Mouse (Mus musculus) hindbrain, embryonic 13.5 days (tissue): ENCODE measurements around the gene Ldha. TPM values are rescaled to one million over a fixed set of nuclear protein-coding genes. Genes with fewer than 3 reads are reported as not detected.

ENCODE experiments used
- ATAC-seq: fragments of 200-750 bp; cut with Nextera tagmentation; 2 replicates; pipeline ENCODE4 v1.8.0; 2017; ENCODE audit warnings: moderate TSS enrichment; ENCODE audit not compliant: low FRiP score
- H3K27ac ChIP-seq: fragments of 300-500 bp; sonication (generic); 2 replicates; pipeline ENCODE4 v1.5.1; 2015; ENCODE audit warnings: inconsistent platforms, mild to moderate bottlenecking, moderate library complexity
- H3K27me3 ChIP-seq: fragments of 300-500 bp; sonication (generic); 2 replicates; pipeline ENCODE4 v1.6.1; 2015; ENCODE audit warnings: mild to moderate bottlenecking, inconsistent platforms
- H3K36me3 ChIP-seq: fragments of 300-500 bp; sonication (generic); 2 replicates; pipeline ENCODE4 v1.6.1; 2015; ENCODE audit warnings: mild to moderate bottlenecking, inconsistent platforms
- H3K4me1 ChIP-seq: fragments of 300-500 bp; sonication (generic); replicated peaks from 2 replicates; pipeline ENCODE4 v1.6.1; 2015; ENCODE audit warnings: inconsistent platforms
- H3K4me2 ChIP-seq: fragments of 300-500 bp; sonication (generic); 2 replicates; pipeline ENCODE4 v1.6.1; 2015; ENCODE audit warnings: inconsistent platforms, mild to moderate bottlenecking, moderate library complexity
- H3K4me3 ChIP-seq: fragments of 300-500 bp; sonication (generic); 2 replicates; pipeline ENCODE4 v1.5.1; 2015; ENCODE audit warnings: mild to moderate bottlenecking, inconsistent platforms
- H3K9ac ChIP-seq: fragments of 300-500 bp; sonication (generic); 2 replicates; pipeline ENCODE4 v1.6.1; 2015; ENCODE audit warnings: mild to moderate bottlenecking, inconsistent platforms
- H3K9me3 ChIP-seq: fragments of 300-500 bp; sonication (generic); 2 replicates; pipeline ENCODE4 v1.6.1; 2016; ENCODE audit warnings: inconsistent platforms
- WGBS: fragments of 180-500 bp; shearing (Covaris S2); methylation state at CpG from one replicate; pipeline ENCODE4 v1.1.7; 2015; 5-methylcytosine and 5-hydroxymethylcytosine counted together
- polyA plus RNA-seq: library from polyadenylated mRNA; unstranded; fragments of >200 nt; fragmentation: Nextera tagmentation; extraction: Ambion mirVana; gene quantifications from 2 replicates; pipeline ENCODE4 v1.2.1, GENCODE M21; 2015

Ldha gene
- polyA plus RNA-seq, 1 experiment from 2014 or later: 535 TPM

DNA sequence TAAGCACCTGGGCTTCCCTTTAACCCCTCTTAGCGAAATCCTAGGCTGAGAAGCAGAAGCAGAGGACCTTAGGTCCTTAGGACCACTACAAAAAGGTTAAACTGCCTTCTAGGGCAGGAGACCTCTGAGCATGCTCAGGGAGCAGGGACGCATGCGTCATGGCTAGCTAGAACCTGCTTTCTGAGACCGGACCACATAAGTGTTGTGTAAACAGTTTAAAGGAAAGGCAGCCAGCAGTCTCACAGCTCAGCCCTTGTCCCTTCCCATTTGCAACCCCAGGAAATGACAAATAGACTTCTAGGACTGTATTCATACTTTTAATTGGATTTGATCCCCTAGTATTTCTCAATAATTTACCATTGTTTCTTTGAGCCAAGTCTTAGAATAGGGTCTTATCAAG lies 949 bp upstream of the Ldha start:
- no peak overlapping the region for H3K4me3 ChIP-seq
- H3K27me3 ChIP-seq: peaks cover 27% of the 10 kb centered on the region
- H3K36me3 ChIP-seq: no peaks in the 10 kb centered on the region
- 59% methylated on average over 4 of the region's 4 CpGs for WGBS
- no peak overlapping the region for H3K9ac ChIP-seq
- H3K9me3 ChIP-seq: no peaks in the 10 kb centered on the region
- peaks cover 29% of the 10 kb centered on the region for H3K4me1 ChIP-seq
- ATAC-seq: no peak
- H3K4me2 ChIP-seq: no peak overlapping the region
- no peak overlapping the region for H3K27ac ChIP-seq

DNA sequence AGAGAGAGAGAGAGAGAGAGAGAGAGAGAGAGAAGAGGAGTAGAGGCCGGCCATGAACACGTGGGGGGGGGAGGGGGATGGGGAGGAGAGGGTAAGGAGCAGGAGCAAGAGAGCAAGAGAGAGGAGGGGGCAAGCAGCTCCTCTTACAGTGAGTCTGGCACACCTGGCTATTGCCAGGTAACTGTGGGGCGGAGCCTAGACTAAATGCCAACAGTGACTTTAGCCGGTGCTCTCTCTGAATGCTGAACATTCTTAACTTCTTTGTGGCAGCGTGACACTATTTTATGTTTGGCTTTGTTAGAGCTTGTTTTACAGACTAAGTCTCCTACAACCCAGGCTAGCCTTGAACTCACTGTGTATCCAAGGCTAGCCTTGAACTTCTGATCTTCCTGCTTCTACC lies 1.0 kb downstream of the Ldha start:
- no peak overlapping the region for H3K4me3 ChIP-seq
- no peak overlapping the region for H3K9ac ChIP-seq

DNA sequence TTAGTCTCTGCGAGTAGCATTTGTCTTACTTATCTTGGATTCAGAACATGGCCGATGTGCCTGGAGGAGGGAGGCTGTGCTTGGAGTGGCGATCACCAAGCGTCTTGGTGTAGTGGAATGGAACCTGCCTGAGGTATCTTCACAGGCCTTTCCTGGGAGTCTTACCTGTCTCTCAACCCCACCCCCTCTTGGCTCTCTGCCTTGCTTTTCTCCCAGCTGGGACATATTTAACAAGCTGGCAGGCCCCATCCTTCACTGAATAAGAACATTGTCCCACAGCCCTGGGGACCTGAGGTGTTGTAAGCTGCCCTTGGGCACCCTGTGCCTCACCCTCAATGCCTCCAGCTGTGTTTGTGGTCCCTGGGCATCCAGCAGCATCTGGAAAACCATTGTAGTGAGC lies 2.3 kb downstream of the Ldha start:
- peaks cover 32% of the 10 kb centered on the region for H3K4me1 ChIP-seq

More for the DNA sequence above, 1.0 kb downstream of the Ldha start:
- Histone ChIP-seq H3K4me2 (no peak overlapping the region), H3K36me3 (no peaks in the 10 kb centered on the region), H3K27ac (no peak overlapping the region), H3K27me3 (peaks cover 27% of the 10 kb centered on the region), H3K9me3 (no peaks in the 10 kb centered on the region), H3K4me1 (peaks cover 38% of the 10 kb centered on the region)
- 34% methylated on average over 5 of the region's 5 CpGs for WGBS
- ATAC-seq: no peak

DNA sequence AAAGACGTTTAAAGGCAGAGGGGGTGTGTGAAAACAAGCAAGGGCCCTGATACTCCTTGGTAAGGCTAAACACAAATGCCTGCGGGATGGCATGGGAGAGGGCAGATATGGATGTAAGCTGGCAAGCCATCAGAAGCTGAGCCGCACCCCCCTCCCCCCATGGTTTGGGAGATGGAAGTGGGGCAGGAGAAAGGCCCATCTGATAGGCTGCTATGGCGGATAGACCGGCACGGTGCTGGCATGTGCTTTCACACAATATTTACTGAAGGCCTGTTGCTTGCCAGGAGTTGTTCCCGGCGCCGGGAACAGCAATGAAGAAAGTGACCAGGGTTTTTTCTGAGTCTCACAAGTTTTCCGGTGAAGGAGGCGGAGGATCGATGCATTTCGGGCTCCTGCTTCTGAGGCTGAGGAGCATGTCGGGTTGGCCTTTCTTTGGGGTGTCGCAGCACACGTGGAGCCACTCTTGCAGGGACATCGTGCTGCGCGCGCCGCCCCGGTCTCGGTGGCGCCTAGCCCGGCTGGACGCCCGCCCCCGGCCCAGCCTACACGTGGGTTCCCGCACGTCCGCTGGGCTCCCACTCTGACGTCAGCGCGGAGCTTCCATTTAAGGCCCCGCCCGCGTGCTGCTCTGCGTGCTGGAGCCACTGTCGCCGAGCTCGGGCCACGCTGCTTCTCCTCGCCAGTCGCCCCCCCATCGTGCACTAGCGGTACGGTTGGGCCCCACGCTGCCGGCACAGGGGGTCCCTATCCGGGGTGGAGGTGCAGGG lies 4.1 kb downstream of the Ldha start:
- under 1% methylated on average over 51 of the region's 51 CpGs for WGBS
- Histone ChIP-seq H3K27me3 (peaks cover 23% of the 10 kb centered on the region), H3K9ac (peak overlapping the region; percentile 87), H3K4me3 (peak overlapping the region; percentile 76), H3K36me3 (peaks cover 14% of the 10 kb centered on the region), H3K4me2 (peak overlapping the region; percentile 95), H3K27ac (peak overlapping the region; percentile 84), H3K4me1 (peaks cover 22% of the 10 kb centered on the region), H3K9me3 (no peaks in the 10 kb centered on the region)
- peak; percentile 82 for ATAC-seq

More for the DNA sequence above, 2.3 kb downstream of the Ldha start:
- H3K27me3 ChIP-seq: peaks cover 27% of the 10 kb centered on the region
- no peak for ATAC-seq
- H3K9ac ChIP-seq: 0 out of 2 replicates have a peak overlapping the region, but pooled peaks have one; percentile 4
- H3K27ac ChIP-seq: no peak overlapping the region
- H3K9me3 ChIP-seq: no peaks in the 10 kb centered on the region
- no peak overlapping the region for H3K4me3 ChIP-seq
- no peaks in the 10 kb centered on the region; the same call in 1 of the 2 replicates for H3K36me3 ChIP-seq
- 88% methylated on average over 4 of the region's 4 CpGs for WGBS
- no peak overlapping the region for H3K4me2 ChIP-seq

DNA sequence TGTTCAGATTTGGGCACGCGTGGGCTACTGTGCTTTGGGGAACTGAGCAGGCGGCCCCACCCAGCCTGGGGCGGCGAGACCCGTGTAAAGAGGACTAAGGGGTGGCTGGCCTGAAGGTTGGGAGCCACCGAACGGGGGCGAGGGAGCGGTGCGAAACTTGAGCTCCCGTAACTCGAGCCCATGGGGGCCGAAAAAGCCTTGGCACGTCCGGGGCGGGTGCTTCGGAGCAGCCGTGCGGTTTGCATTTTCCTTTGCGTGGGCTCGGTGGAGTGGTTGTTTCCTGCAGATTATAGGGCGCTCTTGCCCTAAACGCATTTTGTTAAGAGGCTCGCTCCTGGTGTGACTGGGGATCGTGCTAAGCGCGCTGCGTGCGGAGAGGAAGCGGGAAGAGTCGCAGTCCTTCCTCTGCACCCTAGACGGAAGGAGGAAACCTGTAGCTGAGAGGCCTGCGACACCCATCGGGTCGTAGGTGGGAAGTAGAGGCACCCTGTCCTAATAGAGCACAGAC lies 4.8 kb downstream of the Ldha start:
- Histone ChIP-seq H3K36me3 (peaks cover 17% of the 10 kb centered on the region), H3K27me3 (peaks cover 17% of the 10 kb centered on the region), H3K4me3 (peak overlapping the region; percentile 76), H3K9me3 (no peaks in the 10 kb centered on the region), H3K4me2 (peak overlapping the region; percentile 95), H3K9ac (peak overlapping the region; percentile 87), H3K4me1 (peaks cover 22% of the 10 kb centered on the region), H3K27ac (peak overlapping the region; percentile 84)
- under 1% methylated on average over 36 of the region's 36 CpGs for WGBS
- ATAC-seq: peak; percentile 27

DNA sequence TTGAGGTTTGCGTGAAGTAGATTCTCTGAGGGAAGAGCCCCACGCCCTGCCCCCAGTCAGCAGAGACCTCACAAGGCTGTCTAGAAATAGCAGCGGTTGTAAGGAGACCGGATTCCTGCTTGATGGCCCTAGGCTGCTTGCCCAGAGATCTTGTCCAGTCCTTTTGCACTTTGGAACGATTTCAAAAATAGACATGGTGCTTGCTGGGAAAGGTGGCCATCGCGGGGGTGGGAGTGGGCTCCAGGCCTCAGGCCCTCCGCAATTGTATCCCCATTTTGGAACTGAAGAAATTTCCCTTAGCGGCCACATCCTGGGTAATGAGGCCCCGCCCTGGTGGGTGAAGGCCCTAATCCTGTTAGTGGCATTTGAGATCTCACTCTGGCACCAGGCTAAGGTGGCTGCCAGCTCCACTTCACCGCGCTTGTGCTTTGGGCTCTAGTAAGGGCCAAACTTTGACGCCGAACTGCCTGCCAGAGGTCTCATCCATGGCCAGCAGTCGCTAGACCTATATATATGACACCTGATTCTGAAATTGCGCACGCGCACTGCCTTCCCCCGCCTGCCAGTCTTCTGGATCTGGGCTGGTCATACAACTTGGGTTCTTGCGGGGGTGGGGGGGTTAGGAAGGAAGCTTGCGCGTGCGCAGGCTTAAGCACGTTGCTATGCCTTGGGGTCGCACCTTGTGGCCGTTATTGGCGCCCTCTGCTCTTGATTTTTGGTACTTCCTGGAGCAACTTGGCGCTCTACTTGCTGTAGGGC lies 5.4 kb downstream of the Ldha start:
- peak; percentile 53 for ATAC-seq
- WGBS: under 1% methylated on average over 28 of the region's 28 CpGs

DNA sequence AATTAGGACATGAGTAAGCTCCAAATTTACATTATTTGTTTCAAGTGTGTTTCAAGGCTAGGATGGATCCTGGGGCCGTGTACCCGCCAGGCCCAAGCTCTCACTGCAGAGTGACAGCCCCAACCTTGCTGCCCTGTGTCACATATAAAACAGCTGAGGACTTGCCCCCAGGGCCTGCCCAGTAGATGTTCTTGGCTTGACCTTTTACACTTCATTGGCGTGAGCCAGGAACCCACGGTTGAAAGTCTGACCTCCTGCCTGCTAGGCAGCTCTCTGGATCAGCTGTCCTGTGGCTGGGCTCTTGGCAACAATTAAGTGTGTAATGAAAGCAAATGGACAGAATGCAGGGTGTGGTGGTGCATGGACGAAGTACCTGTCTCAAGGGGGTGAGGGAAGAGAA lies 8.0 kb downstream of the Ldha start:
- Histone ChIP-seq H3K4me3 (no peak overlapping the region), H3K9me3 (no peaks in the 10 kb centered on the region), H3K9ac (no peak overlapping the region), H3K36me3 (peaks cover 50% of the 10 kb centered on the region), H3K27ac (no peak overlapping the region), H3K4me2 (no peak overlapping the region), H3K27me3 (no peaks in the 10 kb centered on the region), H3K4me1 (peaks cover 22% of the 10 kb centered on the region)
- no peak for ATAC-seq
- 65% methylated on average over 5 of the region's 5 CpGs for WGBS

More for the DNA sequence above, 5.4 kb downstream of the Ldha start:
- peak overlapping the region; percentile 84 for H3K27ac ChIP-seq
- H3K27me3 ChIP-seq: peaks cover 11% of the 10 kb centered on the region; the same call in 1 of the 2 replicates
- H3K9ac ChIP-seq: peak overlapping the region; percentile 87
- H3K36me3 ChIP-seq: peaks cover 24% of the 10 kb centered on the region
- peak overlapping the region; percentile 95 for H3K4me2 ChIP-seq
- H3K9me3 ChIP-seq: no peaks in the 10 kb centered on the region
- peak overlapping the region; percentile 76 for H3K4me3 ChIP-seq
- peaks cover 22% of the 10 kb centered on the region for H3K4me1 ChIP-seq

DNA sequence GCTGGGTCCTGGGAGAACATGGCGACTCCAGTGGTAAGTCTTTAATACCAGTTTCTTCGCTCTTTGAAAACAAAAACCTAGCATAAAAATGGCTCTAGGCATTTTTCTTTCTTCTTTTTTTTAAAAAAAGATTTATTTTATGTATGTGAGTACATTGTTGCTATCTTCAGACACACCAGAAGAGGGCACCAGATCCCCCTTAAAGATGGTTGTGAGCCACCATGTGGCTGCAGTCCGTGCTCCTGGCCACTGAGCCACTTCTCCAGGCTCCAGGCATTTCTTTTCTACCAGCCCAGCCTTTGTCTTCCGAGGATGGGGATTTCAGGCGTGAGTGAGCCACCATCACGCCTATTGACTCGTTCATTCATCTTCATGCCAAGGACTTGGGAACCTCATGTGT lies 9.8 kb downstream of the Ldha start:
- Histone ChIP-seq H3K27ac (no peak overlapping the region), H3K4me3 (no peak overlapping the region), H3K4me2 (no peak overlapping the region), H3K9me3 (no peaks in the 10 kb centered on the region), H3K4me1 (peaks cover 16% of the 10 kb centered on the region), H3K27me3 (no peaks in the 10 kb centered on the region), H3K36me3 (peaks cover 66% of the 10 kb centered on the region), H3K9ac (no peak overlapping the region)
- 43% methylated on average over 7 of the region's 7 CpGs for WGBS
- no peak for ATAC-seq

DNA sequence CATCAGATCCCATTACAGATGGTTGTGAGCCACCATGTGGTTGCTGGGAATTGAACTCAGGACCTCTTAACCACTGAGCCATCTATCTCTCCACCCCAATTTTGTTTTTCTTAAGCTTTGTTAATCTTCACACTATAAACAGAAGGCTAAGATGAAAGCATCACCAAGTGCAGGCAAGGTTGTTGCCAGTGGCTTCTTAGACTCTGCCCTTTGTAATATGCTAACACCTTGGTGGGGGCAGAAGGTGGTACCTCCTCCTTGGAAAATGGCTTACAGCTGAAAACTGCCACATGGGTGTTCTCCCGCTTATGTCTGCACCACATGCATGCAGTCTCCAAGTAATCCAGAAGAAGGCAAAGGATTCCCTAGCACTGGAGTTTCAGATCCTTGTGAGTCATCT lies 11.4 kb downstream of the Ldha start:
- no peak overlapping the region for H3K4me2 ChIP-seq
- no peak for ATAC-seq
- 91% methylated on average over 1 of the region's 1 CpGs for WGBS
- H3K4me3 ChIP-seq: no peak overlapping the region
- H3K27ac ChIP-seq: no peak overlapping the region
- peaks cover under 1% of the 10 kb centered on the region; the same call in 1 of the 2 replicates for H3K4me1 ChIP-seq
- peaks cover 66% of the 10 kb centered on the region for H3K36me3 ChIP-seq
- no peaks in the 10 kb centered on the region for H3K27me3 ChIP-seq
- no peaks in the 10 kb centered on the region for H3K9me3 ChIP-seq
- no peak overlapping the region for H3K9ac ChIP-seq

DNA sequence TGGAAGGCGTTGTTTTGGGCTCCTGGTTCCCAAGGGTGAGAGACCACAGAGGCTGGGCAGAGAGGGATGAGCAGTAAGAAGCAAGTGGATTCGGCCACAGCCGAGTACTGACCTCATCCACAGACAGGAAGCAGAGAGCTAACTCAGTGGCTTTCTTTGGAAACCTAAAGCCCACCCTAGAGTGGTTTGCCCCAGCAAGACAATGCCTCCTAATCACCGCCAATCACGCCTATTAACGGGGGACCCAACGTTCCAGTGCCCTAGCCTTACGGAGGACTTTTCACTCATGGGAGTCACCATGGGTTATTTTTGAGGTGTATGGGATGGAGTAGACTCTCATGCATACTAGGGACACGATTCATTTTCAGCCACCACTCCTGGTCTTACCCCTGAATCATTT lies 12.1 kb downstream of the Ldha start:
- peaks cover 66% of the 10 kb centered on the region for H3K36me3 ChIP-seq
- no peaks in the 10 kb centered on the region for H3K27me3 ChIP-seq
- no peaks in the 10 kb centered on the region for H3K9me3 ChIP-seq
- WGBS: 92% methylated on average over 9 of the region's 9 CpGs
- no peak overlapping the region for H3K4me2 ChIP-seq
- no peaks in the 10 kb centered on the region for H3K4me1 ChIP-seq
- H3K27ac ChIP-seq: no peak overlapping the region
- no peak overlapping the region for H3K4me3 ChIP-seq
- no peak for ATAC-seq
- H3K9ac ChIP-seq: no peak overlapping the region

DNA sequence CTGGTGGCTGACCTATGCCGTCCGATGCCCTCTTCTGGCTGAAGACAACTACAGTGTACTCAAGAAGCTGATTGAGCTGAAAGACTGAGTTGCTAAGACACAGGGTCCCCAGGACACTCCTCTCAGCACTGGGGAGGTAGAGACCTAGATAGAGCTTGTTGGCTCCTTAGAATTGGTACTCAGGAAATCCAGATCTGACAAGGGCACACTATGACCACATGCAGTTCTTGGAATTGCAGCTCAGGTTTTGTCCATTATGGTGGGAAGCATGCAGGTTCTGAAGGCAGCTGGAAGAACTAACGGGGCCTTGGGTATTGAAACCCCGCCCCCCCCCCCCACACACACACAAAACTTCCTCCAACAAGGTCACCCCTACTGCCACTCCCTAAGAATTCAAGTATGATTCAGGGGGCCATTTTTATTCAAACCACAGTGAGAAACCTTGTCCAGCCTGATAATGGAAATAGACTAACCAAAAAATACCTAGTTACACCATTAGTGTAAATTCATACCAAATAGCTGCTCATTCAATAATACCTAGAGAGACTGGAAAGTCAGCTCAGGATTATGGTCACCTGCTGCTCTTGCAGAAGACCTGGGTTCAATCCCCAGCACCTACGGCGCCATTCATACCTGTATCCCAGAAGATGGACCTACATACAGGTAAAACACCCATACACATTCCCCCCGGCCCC lies 14.7 kb downstream of the Ldha start:
- H3K4me2 ChIP-seq: no peak overlapping the region
- no peak overlapping the region for H3K27ac ChIP-seq
- H3K9me3 ChIP-seq: no peaks in the 10 kb centered on the region
- H3K4me1 ChIP-seq: no peaks in the 10 kb centered on the region
- H3K36me3 ChIP-seq: peaks cover 49% of the 10 kb centered on the region
- no peak overlapping the region for H3K4me3 ChIP-seq
- ATAC-seq: no peak
- H3K9ac ChIP-seq: no peak overlapping the region
- 69% methylated on average over 7 of the region's 7 CpGs for WGBS
- H3K27me3 ChIP-seq: no peaks in the 10 kb centered on the region

DNA sequence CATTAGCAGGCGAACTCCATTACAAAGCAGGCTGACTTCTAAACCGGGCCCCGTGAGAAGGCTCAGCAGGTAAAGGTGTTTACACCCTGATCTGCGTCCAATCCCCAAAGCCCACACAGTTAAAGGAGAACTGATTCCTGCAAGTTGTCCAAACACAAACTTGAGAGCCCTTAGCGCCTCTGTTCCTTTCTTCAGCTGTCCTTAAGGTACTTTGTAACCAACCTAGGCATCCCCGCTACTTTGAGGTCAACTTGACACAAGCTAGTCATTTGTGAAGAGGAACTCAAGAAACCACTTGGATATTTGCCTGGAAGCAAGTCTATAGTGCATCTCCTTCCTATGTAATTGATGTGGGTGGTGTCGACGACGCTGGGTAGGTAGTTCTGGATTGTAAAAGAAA lies 16.2 kb downstream of the Ldha start:
- no peaks in the 10 kb centered on the region for H3K27me3 ChIP-seq
- H3K4me2 ChIP-seq: no peak overlapping the region
- no peaks in the 10 kb centered on the region for H3K4me1 ChIP-seq
- H3K4me3 ChIP-seq: no peak overlapping the region
- H3K36me3 ChIP-seq: peaks cover 34% of the 10 kb centered on the region
- no peak for ATAC-seq
- 85% methylated on average over 9 of the region's 9 CpGs for WGBS
- no peak overlapping the region for H3K9ac ChIP-seq
- H3K9me3 ChIP-seq: no peaks in the 10 kb centered on the region
- H3K27ac ChIP-seq: no peak overlapping the region
